Mouse (Mus musculus): Measurements from ENCODE around the gene Erp44. TPM values are rescaled to one million over a fixed set of nuclear protein-coding genes. Genes with fewer than 3 reads are reported as not detected.

Gene Erp44
- polyA plus RNA-seq, 1 experiment, result 86.6 TPM

GRCm38 (mm10) chr4:48278757-48279497 lies 431 bp downstream of the Erp44 start:
- TF ChIP-seq CTCF (IDR thresholded peaks at IDR 0.05; ENCODE audit: borderline replicate concordance, insufficient read depth, low read length), result no peak
- TF ChIP-seq POLR2A (IDR thresholded peaks at IDR 0.05; ENCODE audit: low read depth, low read length), result no peak
- Histone ChIP-seq H3K4me3 (ENCODE audit: insufficient read depth, low read length) (peak overlapping the region; percentile 77), H3K4me1 (ENCODE audit: control insufficient read depth, insufficient read depth, low read length) (no peaks in the 10 kb centered on the region), H3K27ac (ENCODE audit: insufficient read depth, low read length) (0 out of 2 replicates have a peak overlapping the region, but pooled peaks have one; percentile 3)

GRCm38 (mm10) chr4:48277011-48277410 lies 2.3 kb downstream of the Erp44 start:
- no peak for TF ChIP-seq CTCF (IDR thresholded peaks at IDR 0.05; ENCODE audit: borderline replicate concordance, insufficient read depth, low read length)
- no peak for TF ChIP-seq POLR2A (IDR thresholded peaks at IDR 0.05; ENCODE audit: low read depth, low read length)
- Histone ChIP-seq H3K4me1 (ENCODE audit: control insufficient read depth, insufficient read depth, low read length) (no peaks in the 10 kb centered on the region), H3K27ac (ENCODE audit: insufficient read depth, low read length) (no peak overlapping the region), H3K4me3 (ENCODE audit: insufficient read depth, low read length) (no peak overlapping the region)

- Histone ChIP-seq H3K4me3 (ENCODE audit: insufficient read depth, low read length) (no peak overlapping the region), H3K27ac (ENCODE audit: insufficient read depth, low read length) (no peak overlapping the region), H3K4me1 (ENCODE audit: control insufficient read depth, insufficient read depth, low read length) (no peaks in the 10 kb centered on the region)
- TF ChIP-seq CTCF (IDR thresholded peaks at IDR 0.05; ENCODE audit: borderline replicate concordance, insufficient read depth, low read length) (no peak), POLR2A (IDR thresholded peaks at IDR 0.05; ENCODE audit: low read depth, low read length) (no peak)
Measured at GRCm38 (mm10) chr4:48275736-48276135, 3.6 kb downstream of the Erp44 start.

GRCm38 (mm10) chr4:48273119-48273829 lies 6.1 kb downstream of the Erp44 start:
- Histone ChIP-seq H3K4me1 (ENCODE audit: control insufficient read depth, insufficient read depth, low read length) (no peaks in the 10 kb centered on the region), H3K4me3 (ENCODE audit: insufficient read depth, low read length) (no peak overlapping the region), H3K27ac (ENCODE audit: insufficient read depth, low read length) (no peak overlapping the region)
- no peak for TF ChIP-seq CTCF (IDR thresholded peaks at IDR 0.05; ENCODE audit: borderline replicate concordance, insufficient read depth, low read length)
- no peak for TF ChIP-seq POLR2A (IDR thresholded peaks at IDR 0.05; ENCODE audit: low read depth, low read length)

- Histone ChIP-seq H3K4me1 (ENCODE audit: control insufficient read depth, insufficient read depth, low read length) (no peaks in the 10 kb centered on the region), H3K4me3 (ENCODE audit: insufficient read depth, low read length) (no peak overlapping the region), H3K27ac (ENCODE audit: insufficient read depth, low read length) (no peak overlapping the region)
- TF ChIP-seq CTCF (IDR thresholded peaks at IDR 0.05; ENCODE audit: borderline replicate concordance, insufficient read depth, low read length) (no peak), POLR2A (IDR thresholded peaks at IDR 0.05; ENCODE audit: low read depth, low read length) (no peak)
Measured at GRCm38 (mm10) chr4:48271838-48272237, 7.5 kb downstream of the Erp44 start.

- TF ChIP-seq CTCF (IDR thresholded peaks at IDR 0.05; ENCODE audit: borderline replicate concordance, insufficient read depth, low read length), result no peak
- no peak for TF ChIP-seq POLR2A (IDR thresholded peaks at IDR 0.05; ENCODE audit: low read depth, low read length)
- Histone ChIP-seq H3K4me3 (ENCODE audit: insufficient read depth, low read length) (no peak overlapping the region), H3K27ac (ENCODE audit: insufficient read depth, low read length) (no peak overlapping the region), H3K4me1 (ENCODE audit: control insufficient read depth, insufficient read depth, low read length) (no peaks in the 10 kb centered on the region)
Measured at GRCm38 (mm10) chr4:48270532-48270931, 8.8 kb downstream of the Erp44 start.

- Histone ChIP-seq H3K27ac (ENCODE audit: insufficient read depth, low read length) (no peak overlapping the region), H3K4me1 (ENCODE audit: control insufficient read depth, insufficient read depth, low read length) (no peaks in the 10 kb centered on the region), H3K4me3 (ENCODE audit: insufficient read depth, low read length) (no peak overlapping the region)
- TF ChIP-seq POLR2A (IDR thresholded peaks at IDR 0.05; ENCODE audit: low read depth, low read length) (no peak), CTCF (IDR thresholded peaks at IDR 0.05; ENCODE audit: borderline replicate concordance, insufficient read depth, low read length) (no peak)
Measured at GRCm38 (mm10) chr4:48268127-48268526, 11.2 kb downstream of the Erp44 start.

GRCm38 (mm10) chr4:48267683-48268082 lies 11.7 kb downstream of the Erp44 start:
- Histone ChIP-seq H3K27ac (ENCODE audit: insufficient read depth, low read length) (no peak overlapping the region), H3K4me1 (ENCODE audit: control insufficient read depth, insufficient read depth, low read length) (no peaks in the 10 kb centered on the region), H3K4me3 (ENCODE audit: insufficient read depth, low read length) (no peak overlapping the region)
- TF ChIP-seq POLR2A (IDR thresholded peaks at IDR 0.05; ENCODE audit: low read depth, low read length) (no peak), CTCF (IDR thresholded peaks at IDR 0.05; ENCODE audit: borderline replicate concordance, insufficient read depth, low read length) (no peak)

GRCm38 (mm10) chr4:48258045-48258444 lies 21.3 kb downstream of the Erp44 start:
- Histone ChIP-seq H3K27ac (ENCODE audit: insufficient read depth, low read length) (no peak overlapping the region), H3K4me1 (ENCODE audit: control insufficient read depth, insufficient read depth, low read length) (no peaks in the 10 kb centered on the region)
- no peak for TF ChIP-seq POLR2A (IDR thresholded peaks at IDR 0.05; ENCODE audit: low read depth, low read length)
- no peak for TF ChIP-seq CTCF (IDR thresholded peaks at IDR 0.05; ENCODE audit: borderline replicate concordance, insufficient read depth, low read length)

GRCm38 (mm10) chr4:48253266-48253665 lies 26.1 kb downstream of the Erp44 start:
- Histone ChIP-seq H3K27ac (ENCODE audit: insufficient read depth, low read length) (no peak overlapping the region; the same call in 1 of the 2 replicates), H3K4me1 (ENCODE audit: control insufficient read depth, insufficient read depth, low read length) (no peaks in the 10 kb centered on the region), H3K4me3 (ENCODE audit: insufficient read depth, low read length) (no peak overlapping the region)
- TF ChIP-seq POLR2A (IDR thresholded peaks at IDR 0.05; ENCODE audit: low read depth, low read length) (no peak), CTCF (IDR thresholded peaks at IDR 0.05; ENCODE audit: borderline replicate concordance, insufficient read depth, low read length) (no peak)

More at GRCm38 (mm10) chr4:48258045-48258444, 21.3 kb downstream of the Erp44 start:
- H3K4me3 ChIP-seq (ENCODE audit: insufficient read depth, low read length), result no peak overlapping the region

All from embryonic fibroblast, embryonic 13.5 days (primary cell).